Mouse (Mus musculus): ENCODE measurements at regions not wholly inside any gene's neighbourhood (a gene's known extent, or its start where the extent isn't known, plus 50 kb on each side); places are given as distances from the start of the nearest gene placed in this dataset.

DNA sequence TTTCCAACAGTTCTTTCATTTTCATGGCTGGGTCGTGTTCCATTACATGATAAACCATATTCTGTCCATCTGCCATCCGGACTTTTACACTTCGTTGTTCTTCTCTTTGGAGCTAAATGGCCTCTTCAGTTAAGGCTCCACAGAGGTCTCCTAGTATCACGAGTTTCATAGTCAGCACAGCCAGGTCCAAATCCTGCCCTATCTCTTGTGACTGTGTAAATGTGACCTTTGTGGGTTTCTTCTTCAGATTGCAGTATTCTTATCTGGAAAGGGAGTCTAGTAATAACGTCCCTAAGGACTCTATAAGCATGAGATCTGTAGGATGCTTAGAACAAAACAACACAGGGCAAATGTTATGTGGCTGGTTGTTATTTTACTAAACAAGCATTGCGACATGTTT lies 57.1 kb upstream of the Bbx start:
- TF ChIP-seq POLR2A (IDR thresholded peaks at IDR 0.05; ENCODE audit: extremely low read depth, insufficient read depth, low read length) (no peak), CTCF (IDR thresholded peaks at IDR 0.05; ENCODE audit: low read depth, low read length) (no peak)

Data from liver, adult 2 months (tissue).